Mouse (Mus musculus): ENCODE measurements at regions not wholly inside any gene's neighbourhood (a gene's known extent, or its start where the extent isn't known, plus 50 kb on each side); places are given as distances from the start of the nearest gene placed in this dataset.

- TF ChIP-seq GATA1 (IDR thresholded peaks at IDR 0.05; ENCODE audit: borderline replicate concordance, low read length): no peak
- no peak for TF ChIP-seq FLI1 (IDR thresholded peaks at IDR 0.05; ENCODE audit: low read length)
These were observed 102.9 kb upstream of the Klf14 start for GRCm38 (mm10) chr6:31061813-31062212.

All from megakaryocyte, embryonic 14.5 days (primary cell).